Mouse (Mus musculus): ENCODE results near the gene H2-M10.3. TPM values are rescaled to one million over a fixed set of nuclear protein-coding genes. Genes with fewer than 3 reads are reported as not detected.
"Not testable (repeated sequence)": the region's sequence is repeated elsewhere in the genome, so short reads cannot be mapped to it uniquely, and the experiment has no call there.

Gene H2-M10.3
- total RNA-seq (2021), result not detected
- long read RNA-seq, experiment 1, result 0 reads
- long read RNA-seq, experiment 2, result 0 reads

GRCm38 (mm10) chr17:36368317-36368716, at the start of gene H2-M10.3:
H2-M10.3 (minus strand) TSS chr17:36368417.
- DNase-seq; intact Hi-C loops (cut with DNase I): not testable (repeated sequence)

GRCm38 (mm10) chr17:36417416-36417815, 49.2 kb upstream of the H2-M10.3 start:
- DNase-seq, result no peak
- intact Hi-C loops (cut with DNase I), result loop anchor here (5.0 kb wide), 1 partner anchor 110 kb away; no protein-coding TSS in a partner anchor

DNA sequence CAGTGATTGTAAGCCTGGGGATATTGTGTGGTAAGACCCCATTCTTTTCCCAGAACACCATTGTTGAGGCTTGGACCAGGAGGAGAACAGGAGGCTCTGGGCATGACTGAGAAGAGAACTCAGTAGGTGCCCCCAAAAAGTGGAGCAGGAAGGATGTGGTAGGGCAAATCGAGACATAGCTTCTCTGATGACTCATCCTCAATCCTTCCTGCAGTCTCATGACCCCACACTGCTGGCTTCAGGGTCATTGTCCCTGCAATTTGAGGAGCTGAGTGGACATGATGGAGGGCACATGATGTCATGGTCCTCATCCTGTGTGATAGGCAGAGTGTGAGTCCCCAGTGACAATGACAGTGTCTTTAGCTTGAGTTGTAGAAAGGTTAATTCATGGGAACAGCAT, 47.2 kb upstream of the H2-M10.3 start:
- intact Hi-C loops (cut with DNase I), result loop anchor here (5.0 kb wide), 1 partner anchor 108 kb away; no protein-coding TSS in a partner anchor
- no peak for DNase-seq

- no peak for DNase-seq
- intact Hi-C loops (cut with DNase I), result no loop called here
Observed at GRCm38 (mm10) chr17:36414361-36414760, 46.1 kb upstream of the H2-M10.3 start.

- intact Hi-C loops (cut with DNase I), result no loop called here
- no peak for DNase-seq
Observed at GRCm38 (mm10) chr17:36389907-36390306, 21.7 kb upstream of the H2-M10.3 start.

GRCm38 (mm10) chr17:36362404-36362803, 5.8 kb downstream of the H2-M10.3 start:
- DNase-seq, result not testable (repeated sequence)
- intact Hi-C loops (cut with DNase I), result loop anchor here (5.0 kb wide), 1 partner anchor 450 kb away; the partner anchor contains the start of gene H2-M10.6

DNA sequence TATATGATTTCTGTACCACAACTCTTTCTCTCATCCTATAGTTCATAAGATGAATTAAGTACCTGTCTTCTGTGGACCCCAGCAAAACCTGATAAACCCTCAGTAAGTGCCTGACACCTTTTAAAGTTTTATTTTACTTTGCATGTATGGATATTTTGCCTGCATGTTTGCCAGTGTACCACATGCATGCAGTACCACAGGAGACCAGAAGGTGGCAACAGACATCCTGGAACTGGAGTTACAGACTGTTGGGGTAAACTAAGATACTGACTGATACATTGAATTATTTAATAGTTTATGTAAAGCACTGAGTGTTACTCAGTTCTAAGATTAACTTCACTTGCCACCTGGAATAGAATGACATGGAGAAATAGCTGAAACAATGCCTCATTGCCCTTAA, 10.7 kb downstream of the H2-M10.3 start:
- intact Hi-C loops (cut with DNase I), result loop anchor here (2.0 to 5.0 kb wide), 2 partner anchors 61 to 430 kb away; no protein-coding TSS in a partner anchor
- DNase-seq, result not testable (repeated sequence)

DNA sequence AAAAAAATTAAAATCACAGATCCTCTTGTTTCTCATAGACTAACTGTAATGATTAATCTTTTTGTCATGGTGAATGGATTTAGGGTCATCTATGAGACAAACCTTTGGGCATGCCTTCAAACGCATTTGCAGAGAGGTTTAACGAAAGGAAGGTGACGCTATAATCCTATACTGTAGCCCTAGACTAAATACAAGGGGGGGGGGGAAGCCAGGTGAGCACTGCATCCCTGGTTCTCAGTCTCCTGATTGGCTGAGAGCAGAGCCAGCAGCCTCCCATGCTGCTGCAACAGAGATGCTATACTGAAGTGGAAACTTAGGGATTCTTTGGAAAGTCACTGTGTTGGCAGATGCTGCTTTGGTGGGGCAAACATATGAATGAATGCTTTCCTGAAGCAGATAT, 12.5 kb downstream of the H2-M10.3 start:
- intact Hi-C loops (cut with DNase I), result loop anchor here (2.0 to 5.0 kb wide), 3 partner anchors 47 to 432 kb away; no protein-coding TSS in a partner anchor
- no peak for DNase-seq

DNA sequence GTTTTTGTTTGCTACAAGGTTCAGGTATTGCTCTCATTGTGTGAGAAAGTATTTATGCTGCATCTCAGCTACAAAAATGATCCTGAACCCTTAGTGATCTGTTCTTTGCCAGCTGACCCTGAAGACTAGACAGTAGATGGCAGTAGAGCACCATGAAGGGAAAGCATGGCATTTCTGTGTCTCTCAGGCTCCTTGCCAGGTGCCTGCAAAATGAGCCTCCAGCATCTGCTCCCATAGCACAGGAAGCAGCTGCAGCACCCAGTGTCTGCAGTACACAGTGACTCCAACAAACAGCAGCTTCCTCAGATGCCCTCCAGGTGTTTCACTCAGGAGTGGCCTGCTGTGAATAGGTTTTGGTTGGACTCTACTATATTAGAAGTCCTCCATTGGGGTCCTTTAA, 12.9 kb downstream of the H2-M10.3 start:
- DNase-seq, result peak in 1 of 2 experiments; percentile 45
- intact Hi-C loops (cut with DNase I), result loop anchor here (2.0 to 5.0 kb wide), 2 partner anchors 47 to 432 kb away; no protein-coding TSS in a partner anchor

DNA sequence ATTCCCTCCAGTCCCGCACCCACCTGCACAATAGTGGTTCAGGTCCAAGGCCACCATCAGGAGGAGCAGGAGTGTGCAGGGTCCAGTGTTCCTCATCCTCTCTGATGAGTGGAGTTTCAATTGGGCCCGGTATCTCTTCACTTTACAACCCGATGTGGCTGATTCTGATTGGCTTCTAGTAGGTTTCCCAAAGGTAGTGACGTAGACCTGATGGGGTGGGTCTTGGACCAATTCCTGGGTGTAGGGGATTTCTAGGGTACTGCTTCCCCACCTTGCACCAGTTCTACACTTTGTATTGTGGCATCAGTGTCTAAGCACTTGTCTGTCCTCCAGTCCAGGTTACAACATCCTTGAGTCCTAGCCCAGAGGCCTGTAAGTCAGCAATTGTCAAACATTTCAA, 42.2 kb downstream of the H2-M10.3 start, which contains the start of gene H2-M10.1:
Gene H2-M10.1, minus strand, starts transcription at position 101 of the 400 bp plus-strand sequence.
- no peak for DNase-seq
- intact Hi-C loops (cut with DNase I), result no loop called here

- intact Hi-C loops (cut with DNase I), result loop anchor here (5.0 kb wide), 1 partner anchor 107 kb away; no protein-coding TSS in a partner anchor
- DNase-seq, result no peak
Observed at GRCm38 (mm10) chr17:36315689-36316253, 52.4 kb downstream of the H2-M10.3 start.

- DNase-seq, result no peak
- intact Hi-C loops (cut with DNase I), result loop anchor here (5.0 kb wide), 1 partner anchor 107 kb away; no protein-coding TSS in a partner anchor
Observed at GRCm38 (mm10) chr17:36315041-36315688, 53.1 kb downstream of the H2-M10.3 start.

Other genes starting within 250 kb of the H2-M10.3 start
- not detected for gene Gm19684, start 246.7 kb downstream of the H2-M10.3 start, total RNA-seq (2021)
- not detected for gene Gm7030, start 239.0 kb downstream of the H2-M10.3 start, total RNA-seq (2021)
- gene Gm8909, start 199.9 kb downstream of the H2-M10.3 start, total RNA-seq (2021), result not detected
- under 1 TPM in 1 of 2 experiments, not detected in 1; 0.59 TPM for gene H2-T3, start 178.1 kb downstream of the H2-M10.3 start, total RNA-seq (2021)
- 10 to 100 TPM; 34.5 to 39.6 TPM for gene Rpp21, start 110.3 kb downstream of the H2-M10.3 start, total RNA-seq (2021)
- gene Trim39, start 96.2 kb downstream of the H2-M10.3 start, total RNA-seq (2021), result 1 to 10 TPM; 4.0 to 5.9 TPM
- not detected for gene H2-M10.2, start 81.9 kb downstream of the H2-M10.3 start, total RNA-seq (2021)
- gene H2-M10.1, start 42.3 kb downstream of the H2-M10.3 start, total RNA-seq (2021), result not detected
- not detected for gene H2-M10.4, start 93.9 kb upstream of the H2-M10.3 start, total RNA-seq (2021)
- gene H2-M11, start 178.7 kb upstream of the H2-M10.3 start, total RNA-seq (2021), result not detected

Data from gastrocnemius, postnatal 36 days (tissue).